Mouse (Mus musculus) kidney, adult 11 months (tissue): ENCODE data around the gene Hephl1.
A peak's percentile ranks its signal among the peaks of the same experiment; 100 is the strongest.
"Not testable (repeated sequence)": the region's sequence is repeated elsewhere in the genome, so short reads cannot be mapped to it uniquely, and the experiment has no call there.

Experiments
- DNase-seq: peaks from one replicate; pipeline ENCODE4 v3.0.0; 2022

Hephl1 gene

DNA sequence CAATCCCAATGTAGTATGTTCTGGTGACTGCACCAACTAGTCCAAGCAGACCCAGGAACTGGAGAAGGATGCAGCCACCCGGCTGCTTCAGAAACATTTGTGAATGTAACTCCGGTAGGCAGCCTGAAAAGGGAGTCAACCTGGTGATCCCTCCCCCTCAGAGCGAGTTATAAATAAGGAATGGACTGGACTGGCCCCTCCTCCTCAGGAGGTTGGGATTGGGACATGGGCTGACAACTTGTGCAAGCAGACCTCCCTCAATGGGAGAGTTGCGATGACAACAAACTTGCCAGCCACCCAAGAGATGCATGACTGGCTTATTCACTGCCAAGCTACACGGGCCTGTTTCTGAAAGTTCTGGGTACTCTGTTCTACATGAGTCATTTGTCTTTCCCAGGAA, at the start of gene Hephl1:
Gene Hephl1, minus strand, starts transcription at position 101 of the 400 bp plus-strand sequence.
- DNase-seq, result no peak

DNA sequence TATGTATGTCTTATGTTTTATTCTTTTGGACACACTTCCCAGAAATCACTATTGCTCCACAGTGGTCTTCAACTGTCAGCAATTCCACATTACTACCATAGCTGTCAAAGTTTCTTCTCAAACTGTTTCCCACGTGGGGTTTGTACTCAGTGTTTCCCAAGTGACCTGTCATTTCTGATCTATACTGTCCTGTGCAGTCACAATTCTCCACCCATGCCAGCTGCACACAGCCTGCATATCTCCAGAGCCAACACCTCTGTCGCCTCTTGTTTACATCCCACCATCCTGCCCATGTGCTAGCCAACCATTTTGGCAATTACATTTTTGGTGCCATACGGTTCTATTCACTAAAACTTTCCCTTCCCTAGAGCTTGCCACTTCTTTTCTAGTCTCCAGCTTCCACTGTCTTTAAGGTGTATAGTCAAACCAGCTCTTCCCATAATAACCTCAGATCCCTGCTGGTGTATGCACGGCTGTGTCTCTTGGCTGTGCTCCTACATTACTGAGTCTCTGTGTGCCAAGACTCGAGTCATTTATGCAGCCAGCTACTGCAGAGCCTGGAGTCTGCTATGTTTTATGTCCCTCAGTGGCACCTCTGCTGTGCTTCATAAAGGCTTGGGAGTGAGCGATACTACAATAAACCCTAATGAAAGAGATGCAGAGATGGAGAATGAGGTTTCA, 37.5 kb upstream of the Hephl1 start:
- no peak for DNase-seq

DNA sequence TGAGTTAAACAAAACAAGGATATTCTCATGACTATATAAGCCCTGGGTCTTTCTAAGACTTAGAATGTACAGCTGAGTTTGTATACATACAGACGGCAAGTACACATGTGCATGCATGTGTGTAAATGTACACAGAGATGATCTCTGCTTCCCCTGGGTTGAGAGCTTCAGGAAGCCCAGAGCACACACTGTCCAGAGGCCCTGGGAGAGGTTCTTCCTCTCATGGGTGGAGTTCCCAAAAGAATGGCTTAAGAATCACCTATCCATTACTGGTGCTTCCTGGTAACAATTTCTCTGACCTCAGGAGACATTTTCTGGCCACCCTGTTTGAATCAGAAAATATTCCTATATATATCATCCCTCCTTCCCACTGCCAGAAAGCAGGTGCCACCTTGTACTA, 28.6 kb upstream of the Hephl1 start:
- DNase-seq, result no peak

DNA sequence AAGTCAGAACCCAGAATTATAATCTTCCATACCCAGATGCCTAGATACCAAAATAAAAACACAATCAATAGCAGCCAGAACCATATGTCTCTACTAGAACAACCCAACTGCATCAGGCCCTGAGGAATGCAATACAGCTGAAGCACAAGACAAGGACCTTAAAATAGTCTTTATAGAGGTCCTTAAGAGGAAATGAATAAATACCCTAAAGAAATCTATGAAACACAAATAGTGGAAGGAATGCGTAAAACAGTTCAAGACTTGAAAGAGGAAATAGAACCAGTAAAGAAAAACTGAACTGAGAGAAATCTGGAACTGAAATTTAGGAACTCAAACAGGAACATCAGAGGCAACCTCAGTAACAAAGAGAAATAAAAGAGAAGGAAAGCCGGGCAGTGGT, 14.0 kb upstream of the Hephl1 start:
- no peak for DNase-seq

DNA sequence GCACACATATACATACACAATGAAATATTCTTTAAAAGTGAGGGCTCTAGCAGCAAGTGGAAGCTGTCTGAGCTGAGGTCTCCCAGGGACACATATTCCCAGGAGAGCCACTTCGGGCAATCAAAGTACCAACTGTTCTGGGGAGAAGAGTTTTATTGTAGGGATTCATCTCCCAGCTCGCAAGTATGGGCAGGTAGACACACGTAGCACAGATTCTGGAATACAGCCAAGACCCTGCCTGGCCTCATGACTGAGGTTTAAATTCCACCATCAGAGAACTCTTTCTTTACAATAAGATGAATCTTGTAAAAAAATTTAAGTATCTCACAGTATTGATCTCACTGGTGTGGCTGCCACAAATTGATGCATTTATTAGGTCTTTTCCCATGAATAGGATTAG, 10.5 kb upstream of the Hephl1 start:
- DNase-seq, result no peak

DNA sequence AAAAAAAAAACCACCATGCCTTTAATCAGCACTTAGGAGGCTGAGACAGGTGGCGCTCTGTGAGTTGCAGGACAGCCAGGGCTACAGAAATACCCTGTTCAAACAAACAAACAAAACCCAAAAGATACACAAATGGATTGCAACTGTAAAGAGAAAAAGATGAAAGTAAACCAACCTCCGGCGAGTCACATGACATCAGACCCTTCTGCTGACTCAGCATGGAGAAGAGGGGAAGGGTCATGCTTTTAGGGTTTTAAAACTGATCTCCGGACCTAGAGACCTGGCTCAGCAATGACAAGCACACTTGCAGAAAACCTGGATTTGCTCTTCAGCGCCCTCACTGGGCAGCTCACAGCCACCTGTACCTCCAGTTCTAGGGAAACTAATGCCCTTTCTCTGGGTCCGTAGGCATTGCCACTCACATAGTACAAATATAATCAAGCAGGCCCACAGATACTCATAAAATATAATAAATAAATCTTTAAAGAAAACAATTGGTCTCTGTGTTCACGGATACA, 9.0 kb upstream of the Hephl1 start:
- DNase-seq, result no peak

DNA sequence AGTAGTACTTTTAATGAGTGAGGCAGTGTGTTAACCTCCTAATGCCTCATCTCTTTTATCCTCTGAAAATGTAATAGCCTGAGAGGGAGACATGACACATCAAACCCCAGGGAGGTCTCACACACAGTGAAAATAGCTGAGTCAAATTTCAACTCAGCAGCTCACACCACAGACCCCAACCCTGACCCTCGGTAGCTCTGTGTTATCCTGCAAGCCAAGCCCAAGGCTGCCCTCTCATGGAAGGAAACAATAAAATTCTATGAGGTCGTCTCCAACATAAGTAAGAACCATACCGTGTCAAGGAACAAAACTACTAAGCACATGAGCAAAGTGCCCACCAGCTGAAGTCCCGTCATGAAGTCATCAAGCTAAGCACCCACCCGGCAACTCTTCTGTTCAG, 8.3 kb upstream of the Hephl1 start:
- DNase-seq, result no peak

DNA sequence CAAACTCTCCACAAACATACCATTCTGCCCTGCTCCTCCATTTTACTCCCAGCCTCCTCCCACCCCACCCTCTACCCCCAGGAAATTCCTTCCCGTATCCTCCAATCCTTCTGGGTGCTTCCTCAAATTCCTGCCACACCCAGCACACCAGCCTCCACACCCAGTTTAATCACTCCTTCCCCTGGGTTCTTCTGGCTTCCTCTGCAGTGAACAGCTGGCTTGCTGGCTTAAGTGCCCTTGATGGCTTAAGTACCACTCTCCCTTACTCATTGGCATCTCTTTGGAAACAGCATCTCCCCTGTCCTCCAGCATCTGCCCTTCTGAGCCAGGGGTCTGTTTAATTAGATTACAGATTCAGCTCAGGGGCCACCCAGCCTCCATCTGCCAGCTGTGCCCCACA, 7.6 kb upstream of the Hephl1 start:
- no peak for DNase-seq

DNA sequence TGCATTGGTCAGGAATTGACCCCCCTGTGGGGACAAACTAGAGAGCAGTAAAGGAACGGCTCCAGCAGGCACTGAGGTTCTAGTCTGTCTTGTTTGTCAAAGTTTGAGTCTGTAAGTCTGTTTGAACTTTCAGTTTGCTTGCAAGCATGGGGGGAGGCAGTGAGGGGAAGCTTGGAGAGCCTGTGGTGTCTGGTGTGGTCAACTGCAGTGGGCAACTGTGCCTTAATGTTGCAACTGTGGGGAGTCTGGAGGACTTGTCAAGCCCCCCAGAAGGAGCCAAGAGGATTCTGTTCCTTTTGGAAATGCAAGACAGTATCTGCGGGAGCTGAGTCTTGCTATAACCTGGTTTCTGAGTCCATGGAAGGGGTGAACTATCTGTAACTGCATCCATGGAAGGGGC, 4.3 kb upstream of the Hephl1 start:
- DNase-seq, result no peak

DNA sequence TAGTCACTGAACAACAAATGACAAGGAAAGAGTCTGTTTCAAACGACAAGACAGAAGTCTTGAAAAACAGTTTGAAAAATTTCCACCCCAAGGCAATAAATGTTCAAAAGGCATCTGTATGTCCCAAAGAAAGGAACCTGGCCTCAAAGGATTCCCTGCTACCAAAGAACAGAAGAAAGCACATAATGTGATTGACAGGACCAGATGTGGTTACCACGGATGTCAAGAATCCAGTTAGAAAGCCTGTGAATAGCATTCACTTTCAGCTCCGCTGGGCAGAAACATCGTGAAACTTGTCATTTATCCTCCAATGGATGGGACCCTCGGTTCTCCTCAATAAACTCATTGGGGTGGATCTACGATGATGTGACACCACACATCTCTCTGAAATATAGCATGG, 2.2 kb upstream of the Hephl1 start:
- DNase-seq, result no peak

DNA sequence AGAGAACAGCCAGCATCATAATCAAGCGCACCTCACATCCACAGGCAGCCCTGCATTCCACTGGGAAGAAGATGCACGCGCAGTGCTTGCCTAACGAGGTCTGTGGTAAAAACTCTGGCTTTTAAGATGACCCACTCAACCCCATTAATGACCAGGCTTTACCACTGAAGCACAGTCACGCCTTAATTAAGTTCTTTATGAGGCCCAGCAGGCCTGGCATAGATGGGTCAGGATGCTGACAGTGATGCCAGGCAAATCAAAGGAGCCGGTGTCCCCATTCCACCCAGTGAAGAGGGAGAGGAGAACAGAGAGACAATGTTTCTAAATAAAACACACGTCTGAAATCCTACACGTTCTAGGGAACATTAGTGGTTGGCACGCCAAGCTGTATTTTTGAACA, 3.8 kb downstream of the Hephl1 start:
- no peak for DNase-seq

DNA sequence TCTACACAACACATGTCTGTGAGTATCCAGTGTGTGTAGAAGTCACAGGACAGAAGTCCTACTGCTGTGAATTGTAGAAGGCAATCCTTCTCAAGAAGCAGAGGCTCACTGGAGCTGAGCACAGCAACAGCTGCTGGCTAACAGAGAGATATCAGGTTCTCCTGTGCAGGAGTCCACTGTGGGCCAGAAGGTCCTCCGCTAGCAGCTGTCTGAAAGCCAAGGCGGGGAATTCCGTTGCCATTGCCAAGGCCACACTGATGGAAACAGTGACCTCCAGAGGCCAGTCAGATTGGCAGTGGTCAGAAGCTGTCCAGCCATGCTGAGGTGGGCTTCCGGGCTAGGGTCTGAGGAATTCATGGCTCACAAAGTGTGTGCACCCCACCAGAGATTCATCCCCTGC, 6.8 kb downstream of the Hephl1 start:
- no peak for DNase-seq

DNA sequence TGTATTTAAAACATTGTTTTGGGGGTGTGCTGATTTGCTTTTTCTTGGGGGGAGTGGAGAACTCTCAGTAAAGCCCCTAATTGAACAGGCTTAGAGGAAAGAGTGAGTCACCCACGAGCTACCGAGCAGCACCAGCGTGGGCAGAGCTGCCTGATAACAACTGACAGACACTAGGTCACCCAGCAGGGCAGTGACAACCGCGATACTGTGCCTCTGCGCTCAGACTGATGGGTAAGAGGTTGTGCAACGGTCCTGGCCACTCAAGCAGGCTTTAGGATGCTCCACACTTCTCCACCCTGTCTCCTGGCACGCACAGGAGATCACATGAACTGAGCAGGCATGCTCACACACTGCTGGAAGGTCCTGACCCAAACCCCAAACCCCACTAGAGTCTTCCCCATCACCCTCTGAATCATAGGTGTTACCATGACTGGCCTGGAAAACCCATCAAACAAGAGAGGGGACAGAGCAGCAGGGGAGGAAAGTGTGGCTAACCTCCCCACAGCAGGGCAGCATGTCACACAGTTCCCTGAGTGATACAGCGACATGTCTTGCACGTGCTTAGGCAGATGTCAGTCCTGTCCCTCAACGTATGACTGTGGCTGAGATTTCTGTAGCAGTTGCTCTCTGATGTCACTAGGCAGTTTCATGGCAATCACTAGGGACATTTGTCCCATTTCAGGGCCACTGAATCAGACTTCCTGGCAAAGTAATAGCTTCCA, 8.2 kb downstream of the Hephl1 start:
- DNase-seq, result no peak

DNA sequence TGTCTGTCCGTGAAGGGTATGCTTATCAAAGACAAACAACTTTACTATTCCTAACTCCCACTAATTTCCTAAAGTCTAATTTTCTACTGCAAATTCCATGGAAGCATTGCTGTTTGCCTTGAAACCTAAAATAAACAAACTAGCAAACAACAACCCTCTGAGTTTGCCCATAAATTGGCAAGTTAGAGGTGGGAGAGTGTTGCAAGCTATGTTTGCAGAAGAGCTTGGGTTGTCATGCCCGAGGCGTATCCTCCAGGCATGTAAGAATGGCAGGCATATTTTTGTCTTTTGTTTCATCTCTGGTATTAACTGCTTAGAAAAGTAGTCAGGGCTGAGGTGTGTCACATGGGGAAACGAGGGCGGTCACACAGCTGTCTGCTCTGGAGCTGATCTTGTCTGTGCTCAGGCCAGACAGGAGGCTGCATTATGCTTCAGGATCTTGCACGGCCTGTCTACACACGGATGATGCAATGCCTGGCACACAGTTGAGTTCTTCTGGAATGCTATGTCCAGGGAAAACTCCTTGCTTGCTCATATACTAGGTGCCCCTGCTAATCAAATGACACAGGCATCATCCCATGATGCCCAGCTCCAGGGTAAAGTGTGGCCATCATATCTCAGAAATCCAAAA, 10.3 kb downstream of the Hephl1 start:
- DNase-seq, result no peak

DNA sequence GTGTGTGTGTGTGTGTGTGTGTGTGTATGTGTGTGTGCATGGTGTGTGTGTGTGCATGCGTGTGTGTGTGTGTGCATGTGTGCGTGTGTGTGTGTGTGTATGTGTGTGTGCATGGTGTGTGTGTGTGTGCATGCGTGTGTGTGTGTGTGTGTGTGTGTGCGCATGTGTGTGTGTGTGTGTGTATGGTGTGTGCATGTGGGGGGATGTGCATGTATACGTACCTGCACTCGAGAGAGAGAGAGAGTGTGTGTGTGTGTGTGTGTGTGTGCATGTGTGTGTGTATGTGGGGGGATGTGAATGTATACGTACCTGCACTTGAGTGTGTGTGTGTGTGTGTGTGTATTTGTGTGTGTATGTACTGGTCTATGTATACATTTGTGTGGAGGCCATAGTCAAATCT, 13.5 kb downstream of the Hephl1 start:
- not testable (repeated sequence) for DNase-seq

DNA sequence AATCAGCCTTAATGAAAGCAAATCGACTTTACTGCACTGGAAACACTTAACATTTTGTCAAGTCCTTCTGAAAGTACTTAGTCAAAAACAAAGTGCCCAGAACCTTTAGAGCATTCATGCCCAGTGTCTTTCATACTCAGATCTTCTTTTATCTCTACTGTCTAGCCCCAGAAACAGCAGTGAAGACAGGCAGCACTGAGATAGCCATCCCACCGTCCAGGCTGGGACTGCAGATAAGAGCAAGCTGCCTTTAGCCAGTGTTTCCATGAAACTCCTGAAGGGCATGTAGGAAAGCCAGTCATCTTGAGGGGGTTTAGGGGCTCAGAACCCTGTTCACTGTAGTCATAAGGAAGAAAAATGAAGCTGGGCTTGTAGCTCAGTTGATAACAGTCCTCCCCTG, 14.7 kb downstream of the Hephl1 start:
- DNase-seq, result no peak

DNA sequence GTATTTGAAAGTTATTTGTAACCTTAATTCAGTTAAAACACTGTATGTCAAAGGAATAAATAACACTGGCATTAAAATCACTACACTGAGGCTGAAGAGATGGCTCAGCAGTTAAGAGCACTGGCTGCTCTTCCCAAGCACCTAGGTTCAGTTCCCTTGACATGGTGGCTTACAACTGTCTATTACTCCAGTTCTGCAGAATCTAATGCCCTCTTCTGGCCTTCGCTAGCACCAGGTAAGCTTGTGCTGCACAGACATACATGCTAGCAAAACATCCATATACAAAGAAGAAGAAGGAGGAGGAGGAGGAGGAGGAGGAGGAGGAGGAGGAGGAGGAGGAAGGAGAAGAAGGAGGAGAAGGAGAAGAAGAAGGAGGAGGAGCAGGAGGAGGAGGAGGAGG, 15.7 kb downstream of the Hephl1 start:
- DNase-seq, result no peak

DNA sequence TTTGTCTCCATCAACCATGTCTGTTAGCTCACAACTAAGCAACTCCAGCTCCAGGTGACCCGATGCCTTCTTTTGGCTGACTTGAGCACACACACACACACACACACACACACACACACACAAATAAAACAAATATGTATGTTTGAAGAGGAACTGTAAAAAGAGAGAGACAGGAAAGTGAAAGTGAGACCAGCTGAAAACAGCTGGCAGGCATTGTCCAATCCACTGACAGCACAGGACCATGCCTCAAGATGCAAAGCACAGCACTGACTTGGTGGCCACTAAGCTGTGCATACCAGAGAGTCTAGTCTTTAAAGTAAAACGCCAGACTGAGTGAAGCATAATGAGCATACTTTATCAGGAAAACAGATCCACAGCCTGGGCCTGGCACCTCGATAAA, 16.7 kb downstream of the Hephl1 start:
- no peak for DNase-seq

DNA sequence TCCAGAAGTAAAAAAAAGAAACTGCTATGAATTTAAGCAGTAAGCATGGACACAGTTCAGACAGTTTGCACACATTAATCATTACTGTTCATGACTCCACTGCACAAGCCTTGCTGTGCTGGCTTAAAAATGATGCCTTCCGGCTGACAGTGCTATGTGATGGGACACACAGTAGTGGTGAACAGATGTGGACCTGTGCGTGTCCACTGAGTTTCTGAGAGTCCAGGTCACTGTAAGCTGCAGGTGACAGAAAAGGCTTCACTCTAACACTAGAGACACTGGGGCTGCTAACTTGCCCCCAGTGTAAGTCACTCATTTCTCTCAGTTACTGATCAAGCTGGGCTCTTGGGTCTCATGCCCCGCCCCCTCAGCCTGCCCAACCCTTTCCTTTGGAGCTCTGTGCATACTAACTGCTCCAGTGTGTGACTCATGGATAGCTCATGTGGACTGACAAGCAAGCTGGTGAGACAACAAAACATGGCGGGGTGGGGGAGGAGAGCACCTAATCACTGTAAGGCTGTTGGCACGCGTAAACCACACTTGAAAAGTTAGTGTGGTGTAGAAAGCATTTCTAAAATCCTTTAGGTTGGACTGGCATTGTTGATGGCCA, 43.1 kb downstream of the Hephl1 start:
- peak; percentile 5 for DNase-seq

DNA sequence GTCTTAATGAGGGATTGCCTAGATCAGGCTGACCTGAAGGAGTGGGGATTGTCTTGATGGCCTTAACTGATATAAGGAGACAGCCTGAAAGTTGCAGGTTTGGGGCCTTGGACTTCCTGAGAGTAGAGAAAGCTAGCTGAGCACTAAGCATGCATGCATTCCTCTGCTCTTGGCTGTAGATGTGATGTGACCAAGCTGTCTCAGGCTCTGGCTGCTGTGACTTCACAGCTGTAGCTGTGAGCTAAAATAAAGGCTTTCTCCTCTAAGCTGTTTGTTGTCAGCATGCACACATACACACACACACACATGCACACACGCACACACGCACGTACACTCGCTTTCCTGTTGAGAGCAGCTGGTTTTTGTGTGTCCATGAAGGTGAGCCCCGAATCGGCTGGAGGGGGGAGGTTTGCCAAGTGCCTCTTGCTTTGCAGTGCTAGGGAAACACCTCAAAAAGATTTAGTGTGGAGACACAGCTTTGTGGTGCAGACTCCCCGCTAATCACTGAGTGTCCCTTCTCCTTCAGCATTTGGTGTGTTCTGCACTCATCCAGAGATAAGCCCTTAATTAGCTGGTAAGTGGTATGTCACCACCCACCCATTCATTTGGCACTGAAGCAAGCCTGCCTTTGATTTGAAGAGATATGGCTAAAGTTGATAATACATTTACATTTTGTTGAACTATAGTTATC, 43.8 kb downstream of the Hephl1 start:
- no peak for DNase-seq

DNA sequence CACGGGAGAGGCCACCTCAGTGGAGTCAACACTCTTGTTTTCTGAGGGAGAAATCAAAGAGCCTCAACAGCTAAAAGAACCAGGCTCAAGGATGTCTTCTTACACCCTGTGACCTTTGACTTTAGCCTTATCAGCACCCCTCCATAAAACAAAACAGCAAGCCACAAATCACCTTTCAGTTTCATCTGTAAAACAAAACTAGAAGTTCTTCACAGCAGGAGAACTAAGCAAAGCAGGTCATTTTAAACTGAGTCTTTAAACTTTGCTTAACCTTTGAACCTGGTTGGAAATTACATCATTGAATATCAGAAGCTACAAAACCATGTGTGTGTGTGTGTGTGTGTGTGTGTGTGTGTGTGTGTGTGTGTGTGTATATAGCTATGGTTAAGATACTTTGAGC, 47.7 kb downstream of the Hephl1 start:
- no peak for DNase-seq

DNA sequence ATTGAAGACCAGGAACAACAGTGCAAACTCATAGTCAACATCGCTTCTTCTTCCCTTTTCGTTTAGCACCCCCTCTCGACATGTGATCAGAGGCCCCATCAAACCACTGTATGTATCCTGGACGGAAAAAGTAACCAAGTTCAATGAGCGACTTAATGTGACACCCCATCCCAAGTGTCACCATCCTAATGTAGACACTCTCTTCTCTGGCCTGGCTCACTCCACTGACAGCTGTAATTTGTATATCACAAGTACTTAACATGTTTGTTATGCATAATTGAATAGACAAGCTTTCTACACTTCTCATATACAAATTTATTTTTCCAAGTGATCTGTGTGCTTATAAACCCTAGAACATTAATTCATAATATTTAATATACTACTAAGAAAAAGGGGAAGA, 51.1 kb downstream of the Hephl1 start:
- no peak for DNase-seq

DNA sequence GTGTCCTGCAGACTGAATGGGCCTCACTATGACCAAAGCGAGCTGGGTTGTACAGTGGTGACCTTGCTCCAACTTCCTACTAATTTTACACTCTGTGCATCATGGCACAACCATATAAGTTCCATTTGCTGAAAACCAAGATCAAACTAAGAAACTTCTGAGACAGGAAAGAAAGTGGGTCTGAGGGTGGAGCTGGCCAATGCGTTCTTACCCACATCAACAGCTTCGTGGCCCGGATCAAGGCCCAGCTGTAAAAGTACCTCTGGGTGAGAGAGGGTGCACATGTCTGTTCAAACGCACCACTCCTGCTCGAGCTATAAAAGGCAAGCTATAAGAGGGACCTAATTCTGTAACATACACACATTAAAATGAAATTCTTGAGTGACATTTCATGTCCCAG, 51.9 kb downstream of the Hephl1 start:
- DNase-seq, result no peak
